Mouse (Mus musculus) kidney, adult 9 months (tissue): ENCODE measurements around the gene Tmem203.

ENCODE experiments used
- DNase-seq: peaks from one replicate; pipeline ENCODE4 v3.0.0; 2022

The Tmem203 gene

GRCm38 (mm10) chr2:25292856-25293255, 37.6 kb downstream of the Tmem203 start:
- DNase-seq: peak; percentile 68

GRCm38 (mm10) chr2:25293706-25294105, 38.5 kb downstream of the Tmem203 start:
- DNase-seq: no peak

GRCm38 (mm10) chr2:25297093-25297492, 41.9 kb downstream of the Tmem203 start:
- no peak for DNase-seq

- no peak for DNase-seq
Observed at GRCm38 (mm10) chr2:25298046-25298445, 42.8 kb downstream of the Tmem203 start.

GRCm38 (mm10) chr2:25303452-25303851, 48.2 kb downstream of the Tmem203 start:
- DNase-seq: no peak

- no peak for DNase-seq
Observed at GRCm38 (mm10) chr2:25303931-25304656, 48.9 kb downstream of the Tmem203 start.

GRCm38 (mm10) chr2:25304657-25305541, 49.7 kb downstream of the Tmem203 start:
- no peak for DNase-seq
